Mouse (Mus musculus) forebrain, embryonic 10.5 days (tissue): ENCODE results near the gene Kif5a. TPM values are rescaled to one million over a fixed set of nuclear protein-coding genes. Genes with fewer than 3 reads are reported as not detected.

ENCODE experiments used
- DNase-seq: peaks from one replicate; pipeline ENCODE4 v3.0.0-alpha.2; 2017; ENCODE audit warnings: low spot score; ENCODE audit errors: extremely low spot score
- H3K27ac ChIP-seq: fragments of 300-500 bp; sonication (generic); 2 replicates; pipeline ENCODE4 v1.5.1; 2016; ENCODE audit warnings: mild to moderate bottlenecking
- H3K27me3 ChIP-seq: fragments of 300-500 bp; sonication (generic); 2 replicates; pipeline ENCODE4 v1.6.1; 2016; ENCODE audit warnings: mild to moderate bottlenecking; ENCODE audit not compliant: poor library complexity, severe bottlenecking
- H3K36me3 ChIP-seq: fragments of 300-500 bp; sonication (generic); replicated peaks from 2 replicates; pipeline ENCODE4 v1.6.1; 2016; ENCODE audit warnings: mild to moderate bottlenecking, moderate library complexity
- H3K4me1 ChIP-seq: fragments of 300-500 bp; sonication (generic); 2 replicates; pipeline ENCODE4 v1.6.1; 2016
- H3K4me3 ChIP-seq: fragments of 300-500 bp; sonication (generic); 2 replicates; pipeline ENCODE4 v1.5.1; 2016; ENCODE audit warnings: mild to moderate bottlenecking, moderate library complexity
- H3K9me3 ChIP-seq: fragments of 300-500 bp; sonication (generic); 2 replicates; pipeline ENCODE4 v1.6.1; 2016; ENCODE audit warnings: mild to moderate bottlenecking, moderate library complexity
- WGBS: fragments of 180-500 bp; shearing (Covaris S2); methylation state at CpG from one replicate; pipeline ENCODE4 v1.1.7; 2016; 5-methylcytosine and 5-hydroxymethylcytosine counted together
- polyA plus RNA-seq: library from polyadenylated mRNA; unstranded; fragments of >200 nt; fragmentation: Nextera tagmentation; extraction: Ambion mirVana; gene quantifications from 2 replicates; pipeline ENCODE4 v1.2.1, GENCODE M21; 2016

Kif5a gene
- polyA plus RNA-seq, 1 experiment from 2014 or later: 7.9 TPM

DNA sequence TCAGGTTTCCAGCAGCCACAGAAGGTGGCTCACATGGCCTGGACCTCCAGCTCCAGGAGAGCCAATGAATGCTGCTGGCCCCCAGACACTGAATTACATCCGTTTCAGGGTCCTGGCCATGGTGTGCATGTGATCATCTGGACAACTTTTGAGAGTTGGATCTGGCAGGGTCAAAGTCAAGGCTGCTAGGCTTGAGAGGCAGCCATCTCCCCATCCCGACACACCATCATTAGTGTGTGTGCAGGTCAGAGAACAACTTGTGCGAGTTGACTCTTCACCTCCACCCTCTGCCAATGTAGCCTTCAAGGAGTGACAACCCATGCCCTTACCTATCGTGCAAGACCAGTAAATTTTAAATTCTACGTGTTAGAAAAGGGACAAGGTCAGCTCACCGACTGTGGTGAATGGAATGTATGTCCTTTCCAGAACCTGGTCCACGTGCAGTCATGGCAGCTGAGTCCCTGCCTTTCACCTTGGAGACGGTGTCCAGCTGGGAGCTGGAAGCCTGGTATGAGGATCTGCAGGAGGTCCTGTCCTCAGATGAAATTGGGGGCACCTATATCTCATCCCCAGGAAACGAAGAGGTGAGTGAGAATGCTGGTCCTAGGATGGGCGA, 31.9 kb upstream of the Kif5a start:
- H3K9me3 ChIP-seq: no peaks in the 10 kb centered on the region
- H3K27me3 ChIP-seq: no peaks in the 10 kb centered on the region
- no peak overlapping the region for H3K4me3 ChIP-seq
- no peak for DNase-seq
- peaks cover 80% of the 10 kb centered on the region for H3K36me3 ChIP-seq
- 94% methylated on average over 10 of the region's 10 CpGs for WGBS
- H3K4me1 ChIP-seq: peaks cover 23% of the 10 kb centered on the region
- no peak overlapping the region for H3K27ac ChIP-seq

DNA sequence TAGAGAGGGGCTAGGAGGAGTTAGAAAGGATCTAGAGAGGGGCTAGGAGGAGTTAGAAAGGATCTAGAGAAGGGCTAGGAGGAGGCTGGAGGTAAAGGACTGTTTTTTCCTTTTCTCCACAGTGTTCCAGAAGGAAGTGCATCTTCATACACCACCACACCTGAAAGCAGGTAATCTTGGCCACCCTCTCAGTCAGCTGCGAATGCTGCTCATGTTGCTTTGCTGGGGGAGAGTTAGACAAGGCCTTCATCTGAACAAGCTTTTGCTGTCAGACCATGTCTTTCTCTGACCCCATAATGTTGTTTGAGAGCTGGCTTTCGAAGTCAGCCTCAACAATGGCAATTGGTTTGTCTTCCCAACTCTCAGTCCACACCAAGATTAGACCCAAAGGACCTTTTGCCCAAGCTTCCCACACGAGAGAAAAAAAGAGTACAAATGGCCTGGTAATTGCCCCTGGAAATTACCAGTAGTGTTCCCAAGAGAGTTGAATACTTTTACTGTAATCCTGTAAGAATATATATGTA, 30.5 kb upstream of the Kif5a start:
- Histone ChIP-seq H3K4me1 (peaks cover 35% of the 10 kb centered on the region), H3K27me3 (no peaks in the 10 kb centered on the region), H3K36me3 (peaks cover 67% of the 10 kb centered on the region), H3K9me3 (no peaks in the 10 kb centered on the region), H3K4me3 (no peak overlapping the region), H3K27ac (no peak overlapping the region)
- no peak for DNase-seq
- WGBS: 89% methylated on average over 3 of the region's 3 CpGs

DNA sequence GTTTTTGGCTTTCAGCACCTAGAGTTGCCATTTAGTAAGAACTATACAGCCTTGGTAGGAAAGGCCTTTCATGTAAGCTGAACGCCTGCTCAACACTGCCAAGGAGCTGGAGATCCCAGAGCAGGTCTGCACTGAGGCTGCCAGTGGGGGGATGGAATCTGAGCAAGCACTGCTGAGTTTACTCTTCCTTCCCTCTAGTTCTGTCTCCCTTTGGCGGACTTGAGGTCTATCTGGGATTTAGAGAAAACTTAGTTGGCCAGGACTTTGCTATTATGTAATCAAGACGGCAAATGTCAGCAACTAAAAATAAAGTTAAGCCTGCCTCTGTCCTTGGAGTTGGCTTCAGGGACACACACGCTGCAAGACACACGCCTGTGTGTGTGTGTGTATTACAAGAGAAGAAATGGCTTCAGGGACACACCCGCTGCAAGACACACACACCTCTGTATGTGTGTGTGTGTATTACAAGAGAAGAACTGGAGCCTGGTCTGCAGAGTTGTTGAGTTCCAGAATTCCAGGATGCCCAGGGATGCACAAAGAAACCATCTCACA, 29.9 kb upstream of the Kif5a start:
- Histone ChIP-seq H3K4me3 (no peak overlapping the region), H3K36me3 (peaks cover 61% of the 10 kb centered on the region), H3K27me3 (no peaks in the 10 kb centered on the region), H3K9me3 (no peaks in the 10 kb centered on the region), H3K4me1 (peaks cover 37% of the 10 kb centered on the region), H3K27ac (no peak overlapping the region)
- no peak for DNase-seq
- WGBS: 85% methylated on average over 6 of the region's 6 CpGs

DNA sequence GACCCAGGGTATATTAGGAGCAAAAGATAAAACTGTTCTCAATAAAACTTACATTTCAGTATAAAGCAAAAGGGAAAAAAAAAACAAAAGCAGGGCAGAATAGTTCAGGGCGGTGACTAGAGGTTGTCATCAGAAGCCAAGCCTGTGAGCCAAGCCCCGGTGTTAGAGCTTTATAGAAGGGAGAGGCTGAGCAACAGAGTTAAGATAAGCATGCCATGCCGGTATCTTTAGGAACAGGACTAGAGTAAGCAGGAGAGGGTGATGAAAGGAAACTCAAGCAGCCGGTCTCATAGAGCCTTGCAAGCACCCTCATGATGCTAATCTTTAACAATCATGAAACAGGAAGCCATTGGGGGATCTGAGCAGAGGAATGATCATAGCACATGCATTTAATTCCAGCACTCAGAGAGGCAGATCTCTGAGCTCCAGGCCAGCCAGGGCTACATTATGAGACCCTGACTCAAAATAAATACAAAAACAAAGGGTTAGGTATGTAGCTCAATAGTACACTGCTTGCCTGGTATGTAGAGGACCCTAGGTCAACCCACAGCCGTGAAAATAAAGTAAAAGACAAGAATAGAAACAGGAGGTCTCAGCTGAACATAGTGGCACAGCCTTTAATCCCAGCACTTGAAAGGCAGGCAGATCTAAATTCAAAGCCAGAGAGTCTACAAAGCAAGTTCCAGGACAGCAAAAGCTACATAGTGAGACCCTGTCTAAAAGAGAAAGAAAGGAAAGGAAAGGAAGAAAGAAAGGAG, 28.9 kb upstream of the Kif5a start:
- no peak for DNase-seq
- peak overlapping the region; percentile 97 for H3K27ac ChIP-seq
- H3K9me3 ChIP-seq: no peaks in the 10 kb centered on the region
- H3K36me3 ChIP-seq: peaks cover 58% of the 10 kb centered on the region
- no peaks in the 10 kb centered on the region for H3K27me3 ChIP-seq
- H3K4me3 ChIP-seq: peak overlapping the region; percentile 79
- WGBS: 66% methylated on average over 5 of the region's 5 CpGs
- H3K4me1 ChIP-seq: peaks cover 47% of the 10 kb centered on the region

DNA sequence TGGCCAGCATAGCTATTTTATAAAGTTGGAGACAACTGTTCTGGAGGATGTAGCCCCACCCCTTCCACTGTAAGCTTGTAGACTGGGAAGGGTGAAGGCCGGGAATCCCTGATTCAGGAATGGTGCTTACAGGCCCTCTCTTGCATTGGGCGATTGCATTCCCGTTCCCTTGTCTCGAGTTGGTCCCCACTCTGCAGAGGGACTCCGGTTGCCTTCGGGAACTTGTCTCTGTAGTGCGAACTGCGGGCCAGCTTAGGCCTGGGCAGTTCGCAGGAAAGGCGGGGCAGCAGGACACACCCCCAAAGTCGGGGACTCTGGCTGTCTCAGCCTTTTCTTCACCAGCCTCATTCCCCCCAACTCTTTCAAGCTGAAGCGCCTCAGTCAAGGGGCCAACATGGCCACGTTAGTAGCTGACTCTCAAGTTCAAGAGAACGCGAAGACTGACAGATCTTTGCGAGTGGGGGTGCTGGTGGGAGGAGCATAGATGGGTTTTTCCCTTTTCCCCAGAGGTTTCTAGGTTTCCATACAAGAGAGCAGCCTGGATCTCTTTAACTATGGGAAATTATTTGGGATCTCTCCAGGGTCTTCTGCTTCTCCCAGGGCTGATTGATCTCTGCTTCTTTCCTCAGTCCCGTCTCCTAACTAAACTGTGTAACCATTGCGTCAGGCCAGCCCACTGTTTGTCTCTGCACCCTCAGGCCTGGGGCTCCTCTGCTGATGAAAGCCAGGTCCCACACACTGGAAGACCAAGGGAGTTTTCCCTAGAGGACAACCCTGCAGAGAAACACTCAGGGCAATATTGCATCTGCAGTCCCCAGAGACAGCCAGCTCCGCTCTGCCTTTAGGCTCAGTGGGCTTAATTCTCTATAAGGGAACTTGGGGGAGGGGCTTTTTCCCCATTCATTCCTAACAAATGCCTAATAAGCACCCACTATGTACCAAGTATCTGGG, 28.1 kb upstream of the Kif5a start:
- Histone ChIP-seq H3K27me3 (no peaks in the 10 kb centered on the region), H3K36me3 (peaks cover 58% of the 10 kb centered on the region), H3K9me3 (no peaks in the 10 kb centered on the region), H3K27ac (peak overlapping the region; percentile 97), H3K4me1 (peaks cover 55% of the 10 kb centered on the region), H3K4me3 (peak overlapping the region; percentile 79)
- no peak for DNase-seq
- 6% methylated on average over 19 of the region's 19 CpGs for WGBS

DNA sequence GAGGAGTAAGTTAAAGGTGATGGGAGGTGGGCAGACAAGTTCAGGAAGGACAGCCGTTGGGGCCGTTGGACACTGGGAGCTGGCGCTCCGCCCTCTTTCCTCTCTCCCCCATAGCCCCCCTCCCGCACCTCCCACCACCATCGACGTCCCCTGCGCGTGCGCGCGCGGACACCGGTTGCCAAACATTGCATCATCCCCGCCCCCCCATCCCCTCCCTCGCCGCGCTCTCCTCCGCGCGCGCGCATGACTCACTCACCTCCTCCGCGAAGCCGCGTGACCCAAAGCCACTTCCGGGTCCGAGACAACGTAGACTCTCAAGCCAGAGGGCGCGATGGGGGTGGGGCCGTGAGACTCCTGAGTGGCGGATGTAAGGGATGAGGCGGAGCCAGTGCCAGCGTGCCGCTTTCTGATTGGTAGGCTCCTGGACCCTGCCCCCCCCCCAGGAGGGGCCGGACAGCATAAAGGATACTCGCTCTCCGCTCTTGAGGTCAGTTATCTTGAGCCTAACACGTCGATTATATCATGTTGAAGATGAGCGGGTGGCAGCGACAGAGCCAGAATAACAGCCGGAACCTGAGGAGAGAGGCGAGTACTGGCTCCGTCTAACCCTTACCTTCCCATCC, 27.3 kb upstream of the Kif5a start:
- under 1% methylated on average over 47 of the region's 47 CpGs for WGBS
- peak overlapping the region; percentile 79 for H3K4me3 ChIP-seq
- peaks cover 63% of the 10 kb centered on the region for H3K4me1 ChIP-seq

DNA sequence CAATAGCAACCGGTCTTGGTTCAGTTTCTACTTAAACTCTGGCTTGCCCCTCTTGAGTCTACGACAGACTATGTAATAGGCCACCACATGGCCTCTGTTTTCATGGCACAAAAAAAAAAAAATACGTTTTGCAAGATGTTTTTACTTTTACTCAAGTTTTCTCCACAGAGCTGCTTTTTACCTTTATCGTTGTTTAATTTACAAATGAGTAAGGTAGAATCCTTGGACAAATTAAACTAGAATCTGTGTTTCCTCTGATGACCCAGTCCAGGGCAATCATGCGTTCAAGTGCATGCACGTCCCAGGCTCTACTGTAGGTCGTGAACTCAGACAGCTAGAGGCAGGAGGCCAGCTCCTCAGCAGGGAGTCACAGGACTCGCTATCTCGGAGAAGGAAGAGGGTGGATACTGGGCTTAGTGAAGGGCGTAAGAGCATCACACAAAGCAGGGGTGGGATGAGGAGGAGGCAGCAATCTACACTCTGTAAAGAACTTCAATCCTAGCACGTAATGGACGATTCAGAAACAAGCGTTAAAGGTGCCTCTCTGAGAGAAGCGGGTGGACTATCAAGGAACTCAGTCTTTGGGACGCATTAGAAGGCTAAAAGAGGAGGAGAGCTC, 26.5 kb upstream of the Kif5a start:
- Histone ChIP-seq H3K4me1 (peaks cover 71% of the 10 kb centered on the region), H3K4me3 (peak overlapping the region; percentile 79), H3K9me3 (no peaks in the 10 kb centered on the region), H3K27ac (peak overlapping the region; percentile 97), H3K27me3 (no peaks in the 10 kb centered on the region), H3K36me3 (peaks cover 58% of the 10 kb centered on the region)
- WGBS: 2% methylated on average over 15 of the region's 15 CpGs
- DNase-seq: peak; percentile 52

More for the DNA sequence above, 27.3 kb upstream of the Kif5a start:
- H3K27ac ChIP-seq: peak overlapping the region; percentile 97
- no peaks in the 10 kb centered on the region for H3K27me3 ChIP-seq
- H3K36me3 ChIP-seq: peaks cover 58% of the 10 kb centered on the region
- peak; percentile 100 for DNase-seq
- no peaks in the 10 kb centered on the region for H3K9me3 ChIP-seq

DNA sequence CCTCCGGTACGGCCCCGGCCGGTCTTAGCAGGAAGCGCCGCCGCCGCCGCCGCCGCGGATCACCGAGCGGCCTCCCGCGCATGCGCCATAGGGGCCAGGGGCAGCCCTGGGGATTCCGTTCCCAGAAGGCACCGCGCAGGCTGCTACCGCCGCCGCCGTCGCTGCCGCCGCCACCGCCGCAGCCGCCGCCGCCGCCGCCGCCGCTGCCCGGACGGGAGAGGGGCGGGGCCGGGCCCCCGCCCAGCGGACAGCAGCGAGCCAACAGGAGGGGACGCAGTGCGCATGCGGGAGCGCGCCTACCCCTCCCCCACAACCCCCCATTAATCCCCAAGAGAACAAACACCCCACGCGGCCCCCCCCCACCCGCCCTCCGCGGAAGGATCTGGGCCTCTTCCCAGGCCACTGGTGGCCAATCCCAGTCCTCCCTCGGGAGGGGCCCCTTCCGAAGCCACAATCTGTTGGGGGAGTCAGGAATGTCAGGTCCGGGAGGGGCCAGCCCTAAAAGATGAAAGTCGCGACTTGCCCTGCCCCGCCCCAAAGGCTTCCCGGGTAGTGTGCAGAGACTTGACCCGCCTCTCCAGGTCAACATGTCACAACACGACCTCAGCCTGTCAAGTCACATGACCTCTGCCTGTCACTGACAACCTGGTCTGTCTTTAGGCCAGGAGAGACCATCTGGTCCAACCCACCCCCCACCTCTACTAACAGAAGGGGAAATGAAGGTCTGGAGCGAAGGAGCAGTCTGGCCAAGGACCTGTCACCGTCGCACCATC, 25.8 kb upstream of the Kif5a start, which contains the start of gene Mbd6:
Gene Mbd6, minus strand, starts transcription at position 219 of the 773 bp plus-strand sequence.
- peak within 1 kb of the TSS; percentile 97 for H3K27ac ChIP-seq
- WGBS: under 1% methylated on average over 39 of the region's 65 CpGs
- DNase-seq: peak; percentile 88
- H3K27me3 ChIP-seq: no peaks in the 10 kb centered on the region
- peaks cover 75% of the 10 kb centered on the region for H3K4me1 ChIP-seq
- no peaks in the 10 kb centered on the region for H3K9me3 ChIP-seq
- H3K36me3 ChIP-seq: peaks cover 58% of the 10 kb centered on the region
- peak within 1 kb of the TSS; percentile 79 for H3K4me3 ChIP-seq

DNA sequence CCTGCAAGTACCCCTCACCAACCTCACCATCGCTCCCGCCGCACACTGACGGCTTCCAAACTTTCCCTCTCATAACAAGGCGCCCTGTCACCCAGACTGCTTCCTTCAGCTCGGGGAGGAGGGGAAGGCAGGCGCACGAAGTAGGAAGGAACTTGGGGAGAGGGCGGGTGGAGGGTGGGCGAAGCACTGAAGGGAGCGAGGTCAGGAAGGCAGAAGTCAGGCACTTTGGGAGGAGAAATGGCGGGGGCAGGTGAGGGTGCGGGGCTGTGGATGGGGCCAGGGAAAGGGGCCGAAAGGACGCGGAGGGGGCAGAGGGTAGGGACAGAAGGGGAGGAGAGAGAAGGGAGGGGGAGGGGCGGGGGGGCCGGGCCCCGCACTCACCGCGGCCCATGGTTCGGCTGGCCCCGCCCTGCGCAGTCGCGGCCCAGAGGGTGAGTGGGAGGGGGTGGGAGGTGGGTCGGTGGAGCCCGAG, 25.2 kb upstream of the Kif5a start:
- peak; percentile 66 for DNase-seq
- Histone ChIP-seq H3K36me3 (peaks cover 58% of the 10 kb centered on the region), H3K9me3 (no peaks in the 10 kb centered on the region), H3K27me3 (no peaks in the 10 kb centered on the region), H3K4me1 (peaks cover 75% of the 10 kb centered on the region), H3K27ac (peak overlapping the region; percentile 97), H3K4me3 (peak overlapping the region; percentile 79)
- WGBS: 1% methylated on average over 22 of the region's 28 CpGs

DNA sequence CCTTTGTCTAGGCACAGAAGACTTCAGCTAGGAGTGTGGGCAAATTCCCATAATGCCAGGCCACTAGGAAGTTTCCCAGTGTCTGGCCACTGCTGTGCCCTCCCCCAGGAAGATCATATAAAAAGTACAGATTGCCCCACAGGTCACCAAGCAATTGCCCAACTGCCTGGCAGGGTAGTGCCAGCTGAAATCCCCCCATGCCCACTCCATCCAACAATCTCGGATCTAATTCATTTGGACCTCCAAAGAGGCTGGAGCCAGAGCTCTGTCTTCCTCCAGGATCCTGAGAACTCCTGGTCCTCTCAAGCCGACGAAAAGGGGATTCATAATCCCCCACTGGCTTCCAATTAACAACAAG, 24.8 kb upstream of the Kif5a start:
- WGBS: 2% methylated on average over 3 of the region's 3 CpGs
- DNase-seq: no peak
- Histone ChIP-seq H3K27me3 (no peaks in the 10 kb centered on the region), H3K4me3 (peak overlapping the region; percentile 79), H3K36me3 (peaks cover 58% of the 10 kb centered on the region), H3K4me1 (peaks cover 75% of the 10 kb centered on the region), H3K27ac (peak overlapping the region; percentile 97), H3K9me3 (no peaks in the 10 kb centered on the region)
